Mouse (Mus musculus) G1E-ER4 (cell line): ENCODE measurements around the gene Plxdc1. TPM values are rescaled to one million over a fixed set of nuclear protein-coding genes. Genes with fewer than 3 reads are reported as not detected.

Experiments
- GATA1 ChIP-seq: IDR thresholded peaks from one replicate; pipeline ENCODE4 v1.8.0; 2012; ENCODE audit warnings: low read length, inconsistent platforms
- polyA plus RNA-seq: library from polyadenylated mRNA; stranded (reverse); fragments of >175 nt; gene quantifications from 2 replicates; pipeline ENCODE4 v1.2.3, GENCODE M21; 2012

Gene Plxdc1
- polyA plus RNA-seq, 1 experiment: 0.14 TPM

GRCm38 (mm10) chr11:97928905-97929304 lies 57.3 kb downstream of the Plxdc1 start:
- TF ChIP-seq GATA1: no peak

GRCm38 (mm10) chr11:97924217-97924616 lies 62.0 kb downstream of the Plxdc1 start:
- TF ChIP-seq GATA1: no peak

DNA sequence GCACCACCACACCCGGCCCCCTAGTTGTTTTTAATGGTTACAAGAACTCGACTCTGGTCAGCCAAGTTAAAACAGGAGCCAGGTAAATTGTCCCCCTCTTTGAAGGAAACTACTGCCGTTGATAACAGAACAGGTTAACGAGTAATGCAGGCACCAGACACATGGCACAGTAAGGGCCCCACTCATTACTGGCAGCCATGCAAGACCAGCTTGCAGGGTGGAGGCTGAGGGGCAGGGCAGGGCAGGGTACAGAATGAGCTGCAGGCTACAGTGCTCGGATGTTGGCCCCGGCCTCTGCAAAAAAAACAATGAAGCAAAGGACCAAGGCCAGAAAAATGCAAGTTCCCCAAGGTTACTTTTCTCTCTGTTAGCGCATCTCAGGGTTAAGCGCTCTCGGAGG lies 62.6 kb downstream of the Plxdc1 start:
- no peak for TF ChIP-seq GATA1

GRCm38 (mm10) chr11:97915974-97916503 lies 70.2 kb downstream of the Plxdc1 start:
- TF ChIP-seq GATA1: no peak

DNA sequence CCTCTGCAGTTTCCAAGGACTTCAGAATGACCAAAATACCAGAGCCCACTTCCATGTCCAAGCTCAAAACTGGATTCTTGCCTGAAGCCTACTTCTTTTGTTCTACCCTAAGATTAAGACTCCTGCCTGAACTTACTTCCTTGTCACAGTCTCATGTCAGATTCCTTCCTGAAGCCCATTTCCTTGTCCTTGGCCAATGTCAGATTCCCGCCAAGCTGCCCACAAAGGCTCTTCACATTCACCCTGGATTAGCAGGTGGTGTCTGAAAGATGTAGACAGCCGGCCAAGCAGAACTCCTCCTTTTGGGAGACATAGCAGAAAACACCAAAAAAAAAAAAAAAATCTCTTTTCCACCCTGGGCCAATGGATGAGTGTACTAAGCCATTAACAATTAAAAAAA lies 70.8 kb downstream of the Plxdc1 start:
- no peak for TF ChIP-seq GATA1

DNA sequence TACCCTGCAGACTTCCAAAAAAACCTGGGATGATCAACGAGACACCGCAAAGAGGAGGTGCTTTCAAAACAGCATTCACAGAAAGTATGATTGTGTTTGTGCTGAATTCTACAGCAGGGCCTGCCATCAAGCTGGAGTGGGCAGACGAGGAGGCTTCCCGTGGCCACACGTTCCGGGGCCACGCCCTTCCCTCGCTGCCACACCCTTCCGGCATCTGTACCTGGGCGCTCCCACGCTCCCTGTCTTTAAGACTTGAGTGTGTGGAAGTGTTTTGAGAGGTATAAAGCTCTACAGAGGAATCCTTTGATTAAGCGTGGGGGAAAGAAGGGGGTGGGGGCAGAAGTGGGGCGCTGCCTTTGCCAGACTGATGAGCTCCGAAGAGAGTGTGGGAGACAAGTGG lies 73.1 kb downstream of the Plxdc1 start:
- TF ChIP-seq GATA1: no peak

- no peak for TF ChIP-seq GATA1
These were observed 77.5 kb downstream of the Plxdc1 start for GRCm38 (mm10) chr11:97908634-97909348.

- TF ChIP-seq GATA1: no peak
These were observed 78.3 kb downstream of the Plxdc1 start for GRCm38 (mm10) chr11:97907935-97908334.

- no peak for TF ChIP-seq GATA1
These were observed 79.3 kb downstream of the Plxdc1 start for GRCm38 (mm10) chr11:97906905-97907304.

DNA sequence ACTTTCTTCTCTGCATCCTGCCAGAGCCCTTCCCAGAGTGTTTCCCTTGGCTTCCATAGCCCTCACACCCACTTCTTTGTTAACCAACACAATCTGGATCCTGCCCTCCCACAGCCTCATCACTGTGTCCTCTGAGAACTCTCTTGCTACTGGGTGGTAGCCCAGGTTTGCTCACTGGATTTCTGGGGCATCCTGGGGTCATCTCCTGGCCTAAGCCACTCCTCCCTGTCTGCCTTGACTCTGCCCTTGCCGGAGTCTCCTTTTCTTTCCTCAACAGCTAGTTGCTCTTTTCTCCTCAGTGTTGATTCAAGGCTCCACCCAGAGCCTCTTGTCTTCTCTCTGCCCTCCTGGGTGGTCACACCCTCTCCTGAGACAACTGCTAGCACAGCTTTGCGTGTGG lies 80.3 kb downstream of the Plxdc1 start:
- TF ChIP-seq GATA1: no peak

DNA sequence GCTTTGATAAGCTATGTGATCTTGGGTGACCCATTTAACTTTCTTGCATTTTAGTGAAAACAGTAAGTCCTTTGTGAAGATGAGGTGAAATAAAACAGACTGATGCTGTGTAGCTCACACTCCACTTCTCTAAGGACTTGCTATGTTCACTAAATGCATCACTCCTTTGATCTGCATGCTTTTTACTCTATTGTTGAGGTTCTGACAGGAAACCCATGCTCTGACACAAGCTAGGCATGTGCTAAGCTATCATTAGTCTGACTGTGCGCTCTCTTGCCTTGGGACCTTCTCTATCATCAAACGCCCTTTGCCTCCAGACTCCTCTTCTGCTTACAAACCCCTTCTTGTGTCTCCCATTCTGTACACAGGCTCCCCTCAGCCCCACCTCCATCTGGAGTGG lies 80.7 kb downstream of the Plxdc1 start:
- no peak for TF ChIP-seq GATA1

DNA sequence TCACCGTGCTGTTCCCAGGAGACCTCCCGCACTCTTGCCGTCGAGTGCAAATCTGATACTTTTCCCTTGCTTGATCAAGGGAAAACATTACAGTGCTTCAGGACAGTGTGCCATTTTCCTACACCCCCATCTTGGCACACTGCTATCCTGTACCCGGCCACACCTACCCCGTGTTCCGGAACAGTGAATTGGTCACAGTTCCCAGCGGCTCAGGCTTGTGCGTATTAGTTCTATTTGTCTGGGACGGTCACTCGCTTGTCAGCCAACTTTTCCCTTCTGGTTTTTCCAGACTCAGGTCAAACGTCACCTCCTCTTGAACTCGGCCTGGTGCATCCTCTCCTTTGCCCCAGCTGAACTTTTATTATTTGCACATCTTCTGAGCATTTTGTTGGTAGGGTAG lies 81.4 kb downstream of the Plxdc1 start:
- TF ChIP-seq GATA1: no peak

DNA sequence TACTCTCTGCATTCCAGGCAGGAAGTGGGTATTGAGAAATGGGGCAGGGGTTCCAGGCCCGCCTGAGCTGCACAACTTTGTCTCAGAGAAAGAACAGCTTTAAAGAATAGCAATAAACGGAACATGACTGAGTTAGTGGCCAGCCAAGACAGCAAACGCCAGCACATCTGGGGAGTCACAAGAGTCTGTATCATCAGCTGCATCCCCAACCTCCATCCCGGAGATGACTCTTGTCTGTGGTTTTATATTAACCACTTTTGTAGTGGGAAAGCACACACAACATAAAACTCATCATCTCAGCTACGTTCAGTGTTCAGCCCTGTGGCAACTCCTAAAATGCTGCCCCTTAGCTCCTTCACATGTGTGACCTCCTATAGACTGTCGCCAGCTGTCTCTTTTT lies 84.4 kb downstream of the Plxdc1 start:
- TF ChIP-seq GATA1: no peak

DNA sequence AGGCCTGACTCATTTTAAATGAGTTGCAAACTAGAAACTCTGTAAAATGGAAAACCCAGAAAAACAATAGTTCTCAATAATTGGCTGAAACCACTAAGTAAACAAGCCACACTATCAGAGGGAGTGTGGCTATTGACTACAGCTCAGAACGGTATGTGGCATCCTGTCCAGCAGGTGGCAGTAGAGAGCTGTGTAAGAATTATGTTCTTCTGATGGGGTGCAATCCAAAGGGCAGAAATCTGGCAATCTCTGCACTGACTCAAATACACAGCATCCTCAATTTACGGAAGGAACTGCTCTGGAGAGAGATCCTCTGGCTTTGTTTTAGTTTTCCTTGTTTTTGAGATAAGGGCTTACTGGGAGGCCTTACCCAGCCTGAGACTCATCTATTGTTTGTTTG lies 86.4 kb downstream of the Plxdc1 start:
- no peak for TF ChIP-seq GATA1

DNA sequence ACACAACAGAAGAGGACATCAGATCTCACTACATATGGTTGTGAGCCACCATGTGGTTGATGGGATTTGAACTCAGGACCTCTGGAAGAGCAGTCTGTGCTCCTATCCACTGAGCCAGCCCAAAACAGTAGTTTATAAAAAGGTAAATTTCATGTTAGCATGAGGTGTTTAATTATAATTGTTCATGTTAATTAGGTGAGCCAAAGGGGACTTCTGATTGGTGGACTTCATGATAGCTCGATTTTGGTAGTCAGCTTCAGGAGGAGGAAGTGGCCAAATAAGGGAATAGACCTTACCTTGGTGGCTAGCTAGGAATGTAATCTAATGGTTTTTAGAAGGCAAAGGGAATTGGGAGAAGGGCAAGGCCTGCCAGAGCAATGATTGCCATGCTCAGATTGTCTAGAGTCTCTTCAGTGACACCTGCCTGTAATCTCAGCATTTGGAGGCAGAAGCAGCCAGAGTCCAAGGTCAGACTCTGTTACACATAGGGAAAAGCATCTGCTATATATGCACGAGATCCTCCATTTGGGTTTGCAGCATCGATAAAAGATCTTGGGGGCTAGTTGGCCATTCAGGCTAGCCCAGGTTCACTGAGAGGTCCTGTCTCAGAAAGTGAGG lies 88.6 kb downstream of the Plxdc1 start:
- no peak for TF ChIP-seq GATA1

GRCm38 (mm10) chr11:97896655-97897054 lies 89.6 kb downstream of the Plxdc1 start:
- TF ChIP-seq GATA1: no peak

DNA sequence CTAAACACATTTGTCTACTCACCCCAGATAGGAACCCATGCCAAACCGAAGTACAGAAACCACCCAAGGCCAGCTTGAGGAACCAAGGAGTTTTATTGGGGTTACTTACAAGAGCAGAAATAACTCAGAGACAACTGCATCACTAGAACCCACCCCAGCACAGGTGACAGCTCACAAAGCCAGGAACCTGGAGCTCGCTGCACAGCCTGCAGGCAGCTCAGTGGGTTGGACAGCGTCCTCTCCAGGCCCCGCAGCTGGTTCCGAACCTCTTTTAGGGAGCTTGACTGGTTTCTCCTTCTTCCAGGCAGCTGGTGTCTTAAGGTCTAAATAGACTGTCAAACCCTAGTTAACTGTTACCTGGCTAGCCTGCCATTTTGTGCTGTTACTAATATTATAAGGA lies 94.4 kb downstream of the Plxdc1 start:
- TF ChIP-seq GATA1: no peak

- no peak for TF ChIP-seq GATA1
These were observed 100.8 kb downstream of the Plxdc1 start for GRCm38 (mm10) chr11:97885296-97885915.
